Mouse (Mus musculus): ENCODE results near the gene Dsn1. TPM values are rescaled to one million over a fixed set of nuclear protein-coding genes. Genes with fewer than 3 reads are reported as not detected.

Dsn1 gene
- polyA plus RNA-seq, 1 experiment from 2014 or later, result 7.2 TPM

- no peak overlapping the region for H3K4me3 ChIP-seq (ENCODE audit: low read depth, low read length)
- H3K27ac ChIP-seq (ENCODE audit: low read length), result 0 out of 2 replicates have a peak overlapping the region, but pooled peaks have one; percentile 32
- H3K36me3 ChIP-seq (ENCODE audit: insufficient read depth, low read length), result no peaks in the 10 kb centered on the region
- H3K9ac ChIP-seq (replicated peaks; ENCODE audit: low read depth), result no peak overlapping the region
- peak; percentile 35; the same call in 1 of the 2 replicates for ATAC-seq
- no peak overlapping the region for H3K4me2 ChIP-seq (replicated peaks; ENCODE audit: low read depth, low read length)
- TF ChIP-seq CTCF (IDR thresholded peaks at IDR 0.05) (no peak), EP300 (IDR thresholded peaks at IDR 0.05) (no peak)
- no peaks in the 10 kb centered on the region for H3K27me3 ChIP-seq (replicated peaks; ENCODE audit: insufficient read depth, low read length)
- H3K4me1 ChIP-seq (ENCODE audit: insufficient read depth, low read depth, low read length), result no peaks in the 10 kb centered on the region
- H3K9me3 ChIP-seq (ENCODE audit: low read length), result no peaks in the 10 kb centered on the region
- peak; percentile 25 for DNase-seq (ENCODE audit: low spot score)
- 69% methylated on average over 2 of the region's 2 CpGs for WGBS
These were observed 24.1 kb downstream of the Dsn1 start for GRCm38 (mm10) chr2:156982864-156983263.

DNA sequence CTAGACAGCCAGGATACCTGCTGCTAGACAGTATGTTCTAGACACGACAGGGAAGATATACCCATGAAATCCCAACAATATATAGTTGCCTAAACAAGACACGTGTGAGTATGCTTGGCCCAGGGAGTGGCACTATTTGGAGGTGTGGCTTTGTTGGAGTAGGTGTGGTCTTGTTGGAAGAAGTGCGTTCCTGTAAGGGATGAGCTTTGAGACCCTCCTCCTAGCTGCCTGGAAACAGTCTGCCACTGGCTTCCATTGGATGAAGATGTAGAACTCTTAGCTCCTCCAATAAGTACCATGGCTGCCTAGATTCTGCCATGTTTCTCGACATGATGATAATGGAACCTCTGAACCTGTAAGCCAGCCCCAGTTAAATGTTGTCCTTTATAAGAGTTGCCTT is 25.7 kb downstream of the Dsn1 start:
- H3K4me3 ChIP-seq (ENCODE audit: low read depth, low read length), result no peak overlapping the region
- no peaks in the 10 kb centered on the region for H3K36me3 ChIP-seq (ENCODE audit: insufficient read depth, low read length)
- WGBS, result 78% methylated on average over 4 of the region's 4 CpGs
- H3K4me2 ChIP-seq (replicated peaks; ENCODE audit: low read depth, low read length), result no peak overlapping the region
- ATAC-seq, result no peak
- H3K4me1 ChIP-seq (ENCODE audit: insufficient read depth, low read depth, low read length), result no peaks in the 10 kb centered on the region
- no peak overlapping the region for H3K27ac ChIP-seq (ENCODE audit: low read length)
- no peaks in the 10 kb centered on the region for H3K27me3 ChIP-seq (replicated peaks; ENCODE audit: insufficient read depth, low read length)
- no peak for DNase-seq (ENCODE audit: low spot score)
- TF ChIP-seq CTCF (IDR thresholded peaks at IDR 0.05) (no peak), EP300 (IDR thresholded peaks at IDR 0.05) (no peak)
- H3K9ac ChIP-seq (replicated peaks; ENCODE audit: low read depth), result no peak overlapping the region
- no peaks in the 10 kb centered on the region for H3K9me3 ChIP-seq (ENCODE audit: low read length)

- no peaks in the 10 kb centered on the region for H3K36me3 ChIP-seq (ENCODE audit: insufficient read depth, low read length)
- H3K9me3 ChIP-seq (ENCODE audit: low read length), result no peaks in the 10 kb centered on the region
- no peak overlapping the region for H3K9ac ChIP-seq (replicated peaks; ENCODE audit: low read depth)
- no peak overlapping the region for H3K27ac ChIP-seq (ENCODE audit: low read length)
- no peak overlapping the region for H3K4me3 ChIP-seq (ENCODE audit: low read depth, low read length)
- TF ChIP-seq CTCF (IDR thresholded peaks at IDR 0.05) (no peak), EP300 (IDR thresholded peaks at IDR 0.05) (no peak)
- ATAC-seq (no peak), DNase-seq (ENCODE audit: low spot score) (no peak)
- no peaks in the 10 kb centered on the region for H3K27me3 ChIP-seq (replicated peaks; ENCODE audit: insufficient read depth, low read length)
- no peak overlapping the region for H3K4me2 ChIP-seq (replicated peaks; ENCODE audit: low read depth, low read length)
- H3K4me1 ChIP-seq (ENCODE audit: insufficient read depth, low read depth, low read length), result no peaks in the 10 kb centered on the region
- 50% methylated on average over 2 of the region's 2 CpGs for WGBS
These were observed 26.9 kb downstream of the Dsn1 start for GRCm38 (mm10) chr2:156980059-156980458.

GRCm38 (mm10) chr2:156976711-156977110 is 30.2 kb downstream of the Dsn1 start:
- Histone ChIP-seq H3K9me3 (ENCODE audit: low read length) (no peaks in the 10 kb centered on the region), H3K27me3 (replicated peaks; ENCODE audit: insufficient read depth, low read length) (no peaks in the 10 kb centered on the region), H3K4me3 (ENCODE audit: low read depth, low read length) (no peak overlapping the region), H3K9ac (replicated peaks; ENCODE audit: low read depth) (no peak overlapping the region), H3K4me2 (replicated peaks; ENCODE audit: low read depth, low read length) (no peak overlapping the region), H3K27ac (ENCODE audit: low read length) (no peak overlapping the region), H3K4me1 (ENCODE audit: insufficient read depth, low read depth, low read length) (no peaks in the 10 kb centered on the region), H3K36me3 (ENCODE audit: insufficient read depth, low read length) (no peaks in the 10 kb centered on the region)
- DNase-seq (ENCODE audit: low spot score), result no peak
- no peak for TF ChIP-seq EP300 (IDR thresholded peaks at IDR 0.05)
- no peak for TF ChIP-seq CTCF (IDR thresholded peaks at IDR 0.05)
- no peak for ATAC-seq

- no peak for DNase-seq (ENCODE audit: low spot score)
- no peak overlapping the region for H3K4me3 ChIP-seq (ENCODE audit: low read depth, low read length)
- H3K4me2 ChIP-seq (replicated peaks; ENCODE audit: low read depth, low read length), result no peak overlapping the region
- no peaks in the 10 kb centered on the region for H3K36me3 ChIP-seq (ENCODE audit: insufficient read depth, low read length)
- H3K9me3 ChIP-seq (ENCODE audit: low read length), result no peaks in the 10 kb centered on the region
- H3K4me1 ChIP-seq (ENCODE audit: insufficient read depth, low read depth, low read length), result no peaks in the 10 kb centered on the region
- H3K9ac ChIP-seq (replicated peaks; ENCODE audit: low read depth), result no peak overlapping the region
- no peak overlapping the region for H3K27ac ChIP-seq (ENCODE audit: low read length)
- ATAC-seq, result no peak
- TF ChIP-seq CTCF (IDR thresholded peaks at IDR 0.05) (no peak), EP300 (IDR thresholded peaks at IDR 0.05) (no peak)
- WGBS, result 31% methylated on average over 2 of the region's 2 CpGs
- no peaks in the 10 kb centered on the region for H3K27me3 ChIP-seq (replicated peaks; ENCODE audit: insufficient read depth, low read length)
These were observed 32.0 kb downstream of the Dsn1 start for GRCm38 (mm10) chr2:156974967-156975366.

- Histone ChIP-seq H3K9ac (replicated peaks; ENCODE audit: low read depth) (no peak overlapping the region), H3K9me3 (ENCODE audit: low read length) (no peaks in the 10 kb centered on the region), H3K4me1 (ENCODE audit: insufficient read depth, low read depth, low read length) (no peaks in the 10 kb centered on the region), H3K27ac (ENCODE audit: low read length) (no peak overlapping the region), H3K4me2 (replicated peaks; ENCODE audit: low read depth, low read length) (no peak overlapping the region), H3K36me3 (ENCODE audit: insufficient read depth, low read length) (no peaks in the 10 kb centered on the region), H3K4me3 (ENCODE audit: low read depth, low read length) (no peak overlapping the region), H3K27me3 (replicated peaks; ENCODE audit: insufficient read depth, low read length) (no peaks in the 10 kb centered on the region)
- no peak for TF ChIP-seq CTCF (IDR thresholded peaks at IDR 0.05)
- no peak for ATAC-seq
- DNase-seq (ENCODE audit: low spot score), result no peak
- 85% methylated on average over 5 of the region's 5 CpGs for WGBS
These were observed 33.4 kb downstream of the Dsn1 start for GRCm38 (mm10) chr2:156973316-156974100.
